Mouse (Mus musculus) granulocyte monocyte progenitor cell, adult 5-6 weeks (primary cell): Measurements from ENCODE around the gene Gfi1. TPM values are rescaled to one million over a fixed set of nuclear protein-coding genes. Genes with fewer than 3 reads are reported as not detected.
A peak's percentile ranks its signal among the peaks of the same experiment; 100 is the strongest.

ENCODE experiments used
- ATAC-seq: replicated peaks from 2 replicates; pipeline ENCODE4 v1.8.0; 2016; ENCODE audit warnings: mild to moderate bottlenecking, moderate TSS enrichment, inconsistent platforms; ENCODE audit not compliant: poor library complexity, severe bottlenecking
- total RNA-seq, 2 experiments: library from RNA; stranded (forward) in 1 of 2; stranded (reverse) in 1 of 2; fragments of 200-712, 200-1000 nt in 1 of 2; fragments of >200 nt in 1 of 2; fragmentation: Nextera tagmentation in 1 of 2; gene quantifications; 2 replicates each; pipeline ENCODE4 v1.2.3; 2014 to 2017

Gfi1 gene
- total RNA-seq, 2 experiments from 2014 or later = 42.2 to 54.4 TPM

GRCm38 (mm10) chr5:107687592-107688498, 38.0 kb downstream of the Gfi1 start:
- ATAC-seq = peak; percentile 93

GRCm38 (mm10) chr5:107687161-107687560, 38.7 kb downstream of the Gfi1 start:
- no peak for ATAC-seq

GRCm38 (mm10) chr5:107684380-107684779, 41.5 kb downstream of the Gfi1 start:
- peak; percentile 33; the same call in 1 of the 2 replicates for ATAC-seq

- peak; percentile 76 for ATAC-seq
Observed at GRCm38 (mm10) chr5:107681300-107681699, 44.5 kb downstream of the Gfi1 start.

GRCm38 (mm10) chr5:107678392-107678791, 47.4 kb downstream of the Gfi1 start:
- peak; percentile 76 for ATAC-seq

Other genes starting within 250 kb of the Gfi1 start
- gene Gm42669, start 218.4 kb downstream of the Gfi1 start, total RNA-seq (2014; fragmentation: Nextera tagmentation) = 0.24 TPM in 1 of 2 replicates, not detected in the other
- 0.21 TPM in 1 of 2 replicates, not detected in the other for gene Gm42669, start 218.4 kb downstream of the Gfi1 start, total RNA-seq (2017)
- gene 1700028K03Rik, start 191.3 kb downstream of the Gfi1 start, total RNA-seq (2014; fragmentation: Nextera tagmentation) = not detected in 2 replicates
- gene 1700028K03Rik, start 191.3 kb downstream of the Gfi1 start, total RNA-seq (2017) = not detected in 2 replicates
- 10.9 and 19.5 TPM in 2 replicates for gene Rpap2, start 128.7 kb downstream of the Gfi1 start, total RNA-seq (2014; fragmentation: Nextera tagmentation)
- gene Rpap2, start 128.7 kb downstream of the Gfi1 start, total RNA-seq (2017) = 24.4 and 26.8 TPM in 2 replicates
- 12.3 and 18.0 TPM in 2 replicates for gene Glmn, start 128.1 kb downstream of the Gfi1 start, total RNA-seq (2014; fragmentation: Nextera tagmentation)
- gene Glmn, start 128.1 kb downstream of the Gfi1 start, total RNA-seq (2017) = 9.8 and 16.9 TPM in 2 replicates
- gene Ube2d2b, start 104.1 kb upstream of the Gfi1 start, total RNA-seq (2014; fragmentation: Nextera tagmentation) = not detected in 2 replicates
- not detected in 2 replicates for gene Ube2d2b, start 104.1 kb upstream of the Gfi1 start, total RNA-seq (2017)
- 21.4 and 22.4 TPM in 2 replicates for gene Evi5, start 149.1 kb upstream of the Gfi1 start, total RNA-seq (2014; fragmentation: Nextera tagmentation)
- gene Evi5, start 149.1 kb upstream of the Gfi1 start, total RNA-seq (2017) = 10.5 and 14.1 TPM in 2 replicates
- 433 and 504 TPM in 2 replicates for gene Rpl5, start 174.5 kb upstream of the Gfi1 start, total RNA-seq (2014; fragmentation: Nextera tagmentation)
- 310 and 457 TPM in 2 replicates for gene Rpl5, start 174.5 kb upstream of the Gfi1 start, total RNA-seq (2017)